Mouse (Mus musculus) limb, embryonic 10.5 days (tissue): ENCODE results near the gene Senp7. TPM values are rescaled to one million over a fixed set of nuclear protein-coding genes. Genes with fewer than 3 reads are reported as not detected.
"Not testable (repeated sequence)": the region's sequence is repeated elsewhere in the genome, so short reads cannot be mapped to it uniquely, and the experiment has no call there.

Experiments
- DNase-seq: peaks from one replicate; pipeline ENCODE4 v3.0.0-alpha.2; 2017; ENCODE audit warnings: low spot score
- H3K27ac ChIP-seq: fragments of 300-500 bp; sonication (generic); 2 replicates; pipeline ENCODE4 v1.5.1; 2016; ENCODE audit warnings: mild to moderate bottlenecking
- H3K27me3 ChIP-seq: fragments of 300-500 bp; sonication (generic); 2 replicates; pipeline ENCODE4 v1.6.1; 2016; ENCODE audit warnings: low read depth, mild to moderate bottlenecking; ENCODE audit not compliant: poor library complexity, severe bottlenecking
- H3K36me3 ChIP-seq: fragments of 300-500 bp; sonication (generic); 2 replicates; pipeline ENCODE4 v1.6.1; 2016; ENCODE audit warnings: mild to moderate bottlenecking, moderate library complexity
- H3K4me1 ChIP-seq: fragments of 300-500 bp; sonication (generic); 2 replicates; pipeline ENCODE4 v1.6.1; 2016
- H3K4me3 ChIP-seq: fragments of 300-500 bp; sonication (generic); 2 replicates; pipeline ENCODE4 v1.5.1; 2016; ENCODE audit warnings: mild to moderate bottlenecking, moderate library complexity
- H3K9me3 ChIP-seq: fragments of 300-500 bp; sonication (generic); replicated peaks from 2 replicates; pipeline ENCODE4 v1.6.1; 2016; ENCODE audit warnings: mild to moderate bottlenecking
- WGBS: fragments of 180-500 bp; shearing (Covaris S2); methylation state at CpG from one replicate; pipeline ENCODE4 v1.1.7; 2016; 5-methylcytosine and 5-hydroxymethylcytosine counted together
- polyA plus RNA-seq: library from polyadenylated mRNA; unstranded; fragments of >200 nt; fragmentation: Nextera tagmentation; extraction: Ambion mirVana; gene quantifications from 2 replicates; pipeline ENCODE4 v1.2.1, GENCODE M21; 2016

Gene Senp7
- polyA plus RNA-seq, 1 experiment from 2014 or later, result 31.6 TPM

DNA sequence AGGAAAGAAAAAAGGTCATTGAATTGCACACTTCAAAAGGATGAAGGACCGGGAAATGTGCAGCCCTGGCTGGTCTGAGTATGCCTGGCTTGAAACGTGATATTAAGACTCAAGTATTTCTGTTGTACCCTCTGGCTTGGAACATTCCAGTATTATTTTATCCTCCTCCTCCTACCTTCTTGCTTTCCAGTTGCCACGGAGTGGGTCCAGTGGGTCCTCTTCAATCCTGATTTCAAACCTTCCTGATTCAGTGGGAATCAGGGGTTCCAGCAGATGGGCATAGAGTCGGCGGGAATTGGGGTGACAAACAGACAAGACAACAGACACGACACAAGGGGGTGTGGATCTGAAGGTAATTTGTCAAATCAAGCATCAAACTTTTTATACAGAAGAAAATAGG lies 24.4 kb downstream of the Senp7 start:
- Histone ChIP-seq H3K4me1 (peaks cover 10% of the 10 kb centered on the region; the same call in 1 of the 2 replicates), H3K27me3 (no peaks in the 10 kb centered on the region), H3K9me3 (no peaks in the 10 kb centered on the region), H3K36me3 (no peaks in the 10 kb centered on the region), H3K4me3 (no peak overlapping the region), H3K27ac (no peak overlapping the region)
- WGBS, result 85% methylated on average over 6 of the region's 6 CpGs
- no peak for DNase-seq

DNA sequence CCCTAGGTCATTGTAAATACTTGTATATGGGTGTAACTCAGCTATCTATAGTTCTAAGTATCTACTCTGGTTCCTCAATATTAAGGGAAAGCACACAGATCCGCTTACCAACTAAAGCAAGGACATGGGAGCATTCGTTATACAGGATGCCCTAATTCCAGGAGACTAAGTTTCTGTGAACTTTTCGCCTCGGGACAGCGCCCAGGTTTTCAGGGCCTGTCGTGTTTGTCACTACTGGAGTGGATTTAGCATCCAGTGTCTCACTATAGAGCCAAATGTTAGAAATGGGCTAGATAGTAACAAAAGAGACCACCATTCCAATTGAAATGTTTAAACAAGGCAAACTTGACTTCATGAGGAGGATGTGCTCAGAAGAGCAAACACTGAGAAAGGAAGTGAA lies 25.0 kb downstream of the Senp7 start:
- not testable (repeated sequence) for H3K9me3 ChIP-seq, H3K27ac ChIP-seq, DNase-seq, H3K4me3 ChIP-seq, H3K36me3 ChIP-seq, H3K27me3 ChIP-seq
- peaks cover 10% of the 10 kb centered on the region; the same call in 1 of the 2 replicates for H3K4me1 ChIP-seq
- WGBS, result 93% methylated on average over 6 of the region's 6 CpGs

DNA sequence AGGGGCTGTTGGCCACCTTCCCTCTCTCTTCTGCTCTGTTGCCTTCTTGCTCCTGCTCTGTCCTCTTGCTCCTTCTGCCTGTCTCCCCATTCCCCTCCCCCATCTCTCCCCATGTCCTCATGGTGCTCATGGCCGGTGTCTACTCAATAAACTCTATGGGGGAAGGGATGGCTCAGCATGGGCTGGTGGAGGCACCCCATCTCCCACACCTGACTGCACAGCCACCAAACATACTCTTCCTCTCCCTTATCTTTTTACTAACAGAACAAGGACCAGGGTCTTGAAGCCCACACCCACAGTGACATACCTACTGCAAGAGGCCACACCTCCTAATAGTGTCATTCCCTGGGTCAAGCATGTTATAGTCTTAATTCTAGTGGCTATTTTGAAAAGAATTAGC lies 26.0 kb downstream of the Senp7 start:
- H3K4me3 ChIP-seq, result no peak overlapping the region
- H3K9me3 ChIP-seq, result no peaks in the 10 kb centered on the region
- no peaks in the 10 kb centered on the region for H3K27me3 ChIP-seq
- H3K36me3 ChIP-seq, result 0 out of 2 replicates have a peak, but pooled peaks cover 2% of the 10 kb centered on the region
- H3K27ac ChIP-seq, result peak overlapping the region; percentile 93; the same call in 1 of the 2 replicates
- 87% methylated on average over 1 of the region's 1 CpGs for WGBS
- H3K4me1 ChIP-seq, result peaks cover 10% of the 10 kb centered on the region; the same call in 1 of the 2 replicates
- DNase-seq, result no peak

DNA sequence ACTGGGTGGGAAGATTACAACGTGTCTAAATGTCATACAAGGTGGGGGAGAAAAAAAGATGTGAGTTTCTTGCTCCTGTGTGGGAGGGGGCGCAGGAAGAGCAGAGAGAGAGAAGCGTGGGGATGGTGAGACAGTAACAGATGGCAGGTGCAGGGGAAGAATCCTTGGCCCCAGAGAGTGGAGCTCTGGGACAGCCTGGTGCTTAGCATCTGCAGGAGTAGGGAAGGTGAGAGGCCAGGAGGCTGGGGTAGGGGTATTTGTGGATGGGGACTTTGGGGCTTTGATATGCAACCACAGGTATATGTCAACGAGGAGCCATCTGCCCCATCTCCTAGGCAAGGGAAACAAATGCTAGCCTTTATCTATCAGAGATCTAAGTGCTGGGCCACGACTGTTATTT lies 26.4 kb downstream of the Senp7 start:
- WGBS, result 76% methylated on average over 5 of the region's 5 CpGs
- Histone ChIP-seq H3K27ac (peak overlapping the region; percentile 93), H3K9me3 (no peaks in the 10 kb centered on the region), H3K4me1 (peaks cover 10% of the 10 kb centered on the region; the same call in 1 of the 2 replicates), H3K4me3 (0 out of 2 replicates have a peak overlapping the region, but pooled peaks have one; percentile 78), H3K36me3 (0 out of 2 replicates have a peak, but pooled peaks cover 2% of the 10 kb centered on the region), H3K27me3 (no peaks in the 10 kb centered on the region)
- DNase-seq, result no peak

DNA sequence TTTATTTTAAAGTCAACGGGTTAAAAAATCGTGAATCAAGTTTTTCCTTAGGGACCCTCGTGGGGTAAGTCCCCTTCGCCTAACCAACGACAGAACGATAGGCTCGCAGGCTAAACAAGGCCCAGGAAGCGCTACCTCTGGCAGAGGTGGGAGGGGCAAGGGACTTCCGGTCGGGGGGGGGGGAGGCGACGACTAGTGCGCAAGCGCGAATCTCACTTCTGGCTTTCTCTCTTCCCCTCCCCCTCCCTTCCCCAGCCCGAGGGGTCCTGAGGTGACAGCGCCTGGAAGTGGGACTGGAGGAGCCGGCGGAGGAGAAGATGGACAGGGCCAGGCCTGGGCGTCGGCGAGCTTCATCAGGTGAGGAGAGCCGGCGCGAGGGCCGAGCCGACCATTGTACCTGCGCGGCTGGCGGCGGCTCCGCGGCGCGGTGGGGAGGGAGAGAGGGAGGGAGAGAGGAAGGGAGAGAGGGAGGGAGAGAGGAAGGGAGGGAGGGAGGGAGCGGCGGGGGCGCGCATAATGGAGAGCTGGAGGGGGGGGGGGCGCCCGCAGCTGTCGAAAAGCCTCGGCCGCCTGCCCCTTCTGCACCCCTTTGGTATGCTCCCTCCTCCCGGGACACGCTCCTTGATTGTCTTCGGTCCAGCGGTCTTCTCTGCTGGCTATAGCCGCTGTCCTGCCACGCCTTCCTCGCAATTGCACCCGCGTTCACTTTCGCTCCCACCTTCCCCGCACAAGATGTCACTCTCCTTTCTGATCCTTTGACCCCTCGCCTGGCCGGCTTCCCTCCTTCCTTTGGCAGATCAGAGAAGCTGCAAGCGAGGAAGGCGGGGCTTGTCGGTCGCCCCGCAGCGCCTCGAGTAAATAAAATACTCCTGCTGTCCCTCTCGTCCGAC lies 27.3 kb downstream of the Senp7 start:
- Histone ChIP-seq H3K4me1 (peaks cover 10% of the 10 kb centered on the region; the same call in 1 of the 2 replicates), H3K27me3 (no peaks in the 10 kb centered on the region), H3K27ac (peak overlapping the region; percentile 93), H3K9me3 (no peaks in the 10 kb centered on the region), H3K4me3 (peak overlapping the region; percentile 78), H3K36me3 (0 out of 2 replicates have a peak, but pooled peaks cover 2% of the 10 kb centered on the region)
- DNase-seq, result peak; percentile 96
- under 1% methylated on average over 51 of the region's 66 CpGs for WGBS

DNA sequence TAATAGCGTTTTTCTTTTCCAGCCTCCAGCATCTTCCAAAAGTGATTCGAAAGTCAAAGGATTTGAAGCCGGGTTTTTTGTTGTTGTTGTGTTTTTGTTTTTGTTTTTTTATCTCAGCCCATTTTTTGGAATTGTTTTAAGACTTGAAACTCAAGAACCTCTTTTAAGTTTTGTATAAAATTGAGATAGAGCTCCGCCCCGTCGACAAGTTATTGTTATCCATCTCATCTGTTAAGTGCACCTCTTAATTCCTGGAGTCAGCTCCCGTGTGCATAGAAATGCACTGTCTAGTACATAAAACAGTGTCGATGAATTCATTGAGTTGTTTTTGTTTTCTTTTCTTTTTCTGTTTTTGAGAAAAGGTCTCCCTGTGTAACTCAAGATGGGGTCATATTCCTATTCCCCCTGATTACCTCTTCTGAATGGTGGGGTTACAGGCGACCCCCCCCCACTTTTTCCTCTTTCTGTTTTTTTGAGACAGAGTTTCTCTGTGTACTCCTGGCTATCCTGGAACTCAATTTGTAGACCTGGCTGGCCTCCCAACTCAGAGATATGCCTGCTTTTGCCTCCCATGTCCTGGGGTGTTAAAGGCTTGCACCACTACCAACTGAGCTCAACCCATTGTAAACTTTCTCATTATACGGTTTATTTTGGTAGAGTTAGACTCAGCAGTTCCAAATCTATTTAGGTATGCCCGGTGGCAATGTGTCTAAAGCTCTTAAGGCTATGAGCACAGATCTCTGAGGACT lies 28.2 kb downstream of the Senp7 start:
- WGBS, result 17% methylated on average over 11 of the region's 11 CpGs
- H3K9me3 ChIP-seq, result no peaks in the 10 kb centered on the region
- peaks cover 10% of the 10 kb centered on the region; the same call in 1 of the 2 replicates for H3K4me1 ChIP-seq
- H3K27me3 ChIP-seq, result no peaks in the 10 kb centered on the region
- DNase-seq, result no peak
- peak overlapping the region; percentile 78 for H3K4me3 ChIP-seq
- peak overlapping the region; percentile 93 for H3K27ac ChIP-seq
- 0 out of 2 replicates have a peak, but pooled peaks cover 2% of the 10 kb centered on the region for H3K36me3 ChIP-seq

DNA sequence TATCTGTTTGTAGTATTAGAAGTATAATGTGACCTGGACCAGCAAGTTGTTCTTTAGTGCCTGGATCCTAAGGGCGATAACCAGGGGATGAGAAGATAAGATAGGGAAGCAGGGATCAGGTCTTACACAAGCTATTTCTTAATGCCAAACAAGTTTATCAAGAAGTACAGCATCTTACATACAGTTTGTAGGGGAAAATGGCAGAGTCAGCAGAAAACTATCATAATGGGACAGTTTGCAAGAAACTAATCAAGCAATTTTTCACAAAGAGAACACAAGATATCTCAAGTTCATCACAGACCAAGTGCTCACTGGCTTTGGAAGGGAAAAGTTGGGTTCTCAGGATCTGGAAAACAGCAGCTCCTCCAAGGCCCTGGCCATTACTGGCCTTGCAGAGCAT lies 31.3 kb downstream of the Senp7 start:
- H3K4me3 ChIP-seq, result no peak overlapping the region
- peaks cover 12% of the 10 kb centered on the region; the same call in 1 of the 2 replicates for H3K36me3 ChIP-seq
- no peak for DNase-seq
- peaks cover 6% of the 10 kb centered on the region; the same call in 1 of the 2 replicates for H3K4me1 ChIP-seq
- no peak overlapping the region for H3K27ac ChIP-seq
- no peaks in the 10 kb centered on the region for H3K9me3 ChIP-seq
- WGBS, result 87% methylated on average over 1 of the region's 1 CpGs
- H3K27me3 ChIP-seq, result no peaks in the 10 kb centered on the region

DNA sequence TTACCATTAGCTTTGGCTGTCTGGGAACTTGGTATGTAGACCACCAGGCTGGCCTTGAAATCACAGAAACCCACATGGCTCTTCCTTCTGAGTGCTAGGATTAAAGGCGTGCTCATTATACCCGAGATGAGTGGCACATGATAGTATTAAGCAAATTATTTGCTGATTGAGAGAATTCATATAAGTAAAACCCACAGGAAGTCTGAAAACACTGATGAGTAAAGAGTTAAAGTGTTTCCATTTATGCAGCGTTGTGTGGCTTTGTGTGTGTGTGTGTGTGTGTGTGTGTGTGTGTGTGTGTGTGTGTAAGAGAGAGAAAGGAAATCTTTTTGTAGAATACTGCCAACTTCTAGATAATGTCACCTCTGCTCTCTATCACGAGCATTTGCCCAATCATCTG lies 33.6 kb downstream of the Senp7 start:
- Histone ChIP-seq H3K9me3 (no peaks in the 10 kb centered on the region), H3K27ac (no peak overlapping the region), H3K36me3 (peaks cover 16% of the 10 kb centered on the region; the same call in 1 of the 2 replicates), H3K27me3 (no peaks in the 10 kb centered on the region), H3K4me1 (peaks cover under 1% of the 10 kb centered on the region; the same call in 1 of the 2 replicates), H3K4me3 (no peak overlapping the region)
- WGBS, result 89% methylated on average over 4 of the region's 4 CpGs
- no peak for DNase-seq

DNA sequence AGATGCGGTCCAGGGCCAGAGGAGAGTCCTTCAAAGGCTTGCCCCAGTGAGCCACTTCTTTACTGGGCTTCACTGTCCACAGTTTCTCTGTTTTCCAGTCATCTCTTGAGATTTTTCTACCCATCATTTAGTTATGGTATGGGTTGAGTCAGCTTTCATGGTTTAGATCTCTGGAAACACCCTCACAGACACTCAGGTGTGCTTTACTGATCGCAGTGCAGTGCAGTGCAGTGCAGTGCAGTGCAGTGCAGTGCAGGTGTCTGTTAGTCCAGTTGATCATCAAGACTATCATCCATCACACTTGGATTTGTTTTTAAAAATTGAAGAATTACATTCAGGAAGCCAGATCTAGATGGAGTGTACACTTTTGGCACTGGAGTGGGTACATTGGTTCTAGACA lies 38.2 kb downstream of the Senp7 start:
- DNase-seq, result no peak
- no peak overlapping the region for H3K4me3 ChIP-seq
- no peaks in the 10 kb centered on the region for H3K4me1 ChIP-seq
- peaks cover 16% of the 10 kb centered on the region; the same call in 1 of the 2 replicates for H3K36me3 ChIP-seq
- H3K27me3 ChIP-seq, result no peaks in the 10 kb centered on the region
- H3K9me3 ChIP-seq, result no peaks in the 10 kb centered on the region
- no peak overlapping the region for H3K27ac ChIP-seq
- WGBS, result 91% methylated on average over 2 of the region's 2 CpGs

DNA sequence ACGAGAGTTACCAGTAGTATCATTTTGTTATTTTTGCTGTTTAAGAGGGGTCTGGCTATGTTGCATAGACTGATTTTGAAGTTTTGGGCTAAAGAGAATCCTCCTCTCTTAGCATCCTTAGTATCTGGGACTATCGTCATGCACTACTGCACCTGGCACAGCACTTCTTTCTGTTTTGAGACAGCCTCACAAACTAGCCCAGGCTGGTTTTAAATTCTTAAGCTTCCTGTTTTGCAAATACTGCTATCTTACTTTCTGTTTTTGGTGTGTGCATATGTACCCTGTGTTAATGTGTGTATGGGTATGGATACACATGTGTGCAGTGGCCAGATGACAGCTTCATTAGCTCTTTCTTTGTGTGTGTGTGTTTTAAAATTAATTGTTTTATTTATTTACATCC lies 42.2 kb downstream of the Senp7 start:
- DNase-seq, result no peak
- Histone ChIP-seq H3K4me3 (no peak overlapping the region), H3K9me3 (no peaks in the 10 kb centered on the region), H3K36me3 (peaks cover 18% of the 10 kb centered on the region; the same call in 1 of the 2 replicates), H3K27me3 (no peaks in the 10 kb centered on the region), H3K4me1 (no peaks in the 10 kb centered on the region), H3K27ac (no peak overlapping the region)
- WGBS, result 97% methylated on average over 2 of the region's 2 CpGs

DNA sequence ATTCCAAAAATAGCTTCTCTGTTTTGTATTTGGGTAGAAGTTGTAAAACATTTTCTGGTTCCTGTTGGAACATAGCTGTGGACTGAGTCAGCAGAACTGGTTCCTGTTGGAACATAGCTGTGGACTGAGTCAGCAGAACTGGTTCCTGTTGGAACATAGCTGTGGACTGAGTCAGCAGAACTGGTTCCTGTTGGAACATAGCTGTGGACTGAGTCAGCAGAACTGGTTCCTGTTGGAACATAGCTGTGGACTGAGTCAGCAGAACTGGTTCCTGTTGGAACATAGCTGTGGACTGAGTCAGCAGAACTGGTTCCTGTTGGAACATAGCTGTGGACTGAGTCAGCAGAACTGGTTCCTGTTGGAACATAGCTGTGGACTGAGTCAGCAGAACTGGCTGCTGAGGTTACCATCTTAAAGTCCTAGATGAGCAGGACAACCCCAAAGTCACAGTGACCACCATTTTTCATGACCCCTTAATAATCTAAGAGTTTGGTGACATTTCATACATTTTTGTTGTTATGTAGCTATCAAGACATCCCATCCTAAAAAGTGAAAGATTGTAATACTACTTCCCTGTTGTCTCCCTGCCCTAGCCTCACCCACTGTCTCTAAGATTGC lies 48.4 kb downstream of the Senp7 start:
- not testable (repeated sequence) for H3K27ac ChIP-seq, H3K9me3 ChIP-seq, H3K4me1 ChIP-seq, H3K27me3 ChIP-seq, DNase-seq, H3K4me3 ChIP-seq
- peaks cover 57% of the 10 kb centered on the region for H3K36me3 ChIP-seq

DNA sequence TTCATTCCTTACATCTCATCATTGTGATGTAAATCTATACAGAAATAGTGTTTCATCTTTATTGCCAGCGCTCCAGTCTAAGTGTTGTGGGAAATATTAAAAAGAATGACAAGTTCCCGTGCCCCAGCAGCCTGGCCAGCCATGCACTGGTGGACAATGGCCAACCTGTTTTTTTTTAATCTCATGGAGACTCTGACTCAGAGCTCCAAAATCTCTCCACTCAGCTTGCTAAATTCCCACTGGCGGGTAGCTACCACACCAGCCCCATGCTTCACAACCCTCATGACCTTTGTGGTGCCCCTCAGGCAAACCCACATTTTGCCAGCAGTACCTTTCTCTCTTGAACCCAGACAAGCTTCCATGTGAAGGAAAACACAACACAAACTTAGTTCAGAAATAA lies 67.6 kb downstream of the Senp7 start:
- no peak for DNase-seq
- H3K27ac ChIP-seq, result no peak overlapping the region
- WGBS, result 92% methylated on average over 3 of the region's 3 CpGs
- H3K9me3 ChIP-seq, result no peaks in the 10 kb centered on the region
- H3K4me1 ChIP-seq, result no peaks in the 10 kb centered on the region
- H3K4me3 ChIP-seq, result no peak overlapping the region
- no peaks in the 10 kb centered on the region for H3K27me3 ChIP-seq
- H3K36me3 ChIP-seq, result peaks cover 41% of the 10 kb centered on the region
